Mouse (Mus musculus) liver, embryonic 16.5 days (tissue): ENCODE measurements around the gene Gpx3. TPM values are rescaled to one million over a fixed set of nuclear protein-coding genes. Genes with fewer than 3 reads are reported as not detected.
"Not testable (repeated sequence)": the region's sequence is repeated elsewhere in the genome, so short reads cannot be mapped to it uniquely, and the experiment has no call there.

Source experiments
- ATAC-seq: fragments of 200-750 bp; cut with Nextera tagmentation; 2 replicates; pipeline ENCODE4 v1.8.0; 2017; ENCODE audit warnings: low read depth, mild to moderate bottlenecking, moderate number of reproducible peaks, moderate library complexity
- H3K27ac ChIP-seq: fragments of 300-500 bp; sonication (generic); 2 replicates; pipeline ENCODE4 v1.5.1; 2014; ENCODE audit warnings: mild to moderate bottlenecking, low read length
- H3K27me3 ChIP-seq: fragments of 300-500 bp; sonication (generic); 2 replicates; pipeline ENCODE4 v1.6.1; 2014; ENCODE audit warnings: low read depth, low read length, mixed read lengths; ENCODE audit not compliant: control insufficient read depth, insufficient read depth
- H3K36me3 ChIP-seq: fragments of 300-500 bp; sonication (generic); 2 replicates; pipeline ENCODE4 v1.6.1; 2014; ENCODE audit warnings: mild to moderate bottlenecking; ENCODE audit not compliant: control insufficient read depth, insufficient read depth
- H3K4me1 ChIP-seq: fragments of 300-500 bp; sonication (generic); 2 replicates; pipeline ENCODE4 v1.6.1; 2014; ENCODE audit warnings: low read depth, low read length, mixed read lengths; ENCODE audit not compliant: control insufficient read depth
- H3K4me2 ChIP-seq: fragments of 300-500 bp; sonication (generic); 2 replicates; pipeline ENCODE4 v1.6.1; 2014; ENCODE audit warnings: low read depth, low read length, mixed read lengths
- H3K4me3 ChIP-seq: fragments of 300-500 bp; sonication (generic); 2 replicates; pipeline ENCODE4 v1.5.1; 2014; ENCODE audit warnings: low read depth, mild to moderate bottlenecking, low read length
- H3K9ac ChIP-seq: fragments of 300-500 bp; sonication (generic); 2 replicates; pipeline ENCODE4 v1.6.1; 2014; ENCODE audit warnings: low read depth, low read length
- H3K9me3 ChIP-seq: fragments of 300-500 bp; sonication (generic); replicated peaks from 2 replicates; pipeline ENCODE4 v1.6.1; 2016; ENCODE audit warnings: low read length; ENCODE audit not compliant: control insufficient read depth
- WGBS: fragments of 180-500 bp; shearing (Covaris S2); extraction: QIAGEN DNeasy Blood & Tissue Kit; methylation state at CpG from one replicate; pipeline ENCODE4 v1.1.7; 2014; ENCODE audit not compliant: insufficient replicate concordance; 5-methylcytosine and 5-hydroxymethylcytosine counted together
- polyA plus RNA-seq: library from polyadenylated mRNA; unstranded; fragments of >200 nt; fragmentation: Nextera tagmentation; extraction: Ambion mirVana; gene quantifications from 2 replicates; pipeline ENCODE4 v1.2.1, GENCODE M21; 2015

Gene Gpx3
- polyA plus RNA-seq, 1 experiment from 2014 or later = 45.2 TPM

GRCm38 (mm10) chr11:54955400-54955734 lies 53.1 kb downstream of the Gpx3 start:
- Histone ChIP-seq H3K4me3 (peak overlapping the region; percentile 87), H3K9ac (peak overlapping the region; percentile 92), H3K27ac (peak overlapping the region; percentile 91; the same call in 1 of the 2 replicates), H3K4me2 (peak overlapping the region; percentile 66), H3K4me1 (peaks cover 17% of the 10 kb centered on the region)
- H3K36me3 ChIP-seq, ATAC-seq, H3K9me3 ChIP-seq, H3K27me3 ChIP-seq: not testable (repeated sequence)
- 32% methylated on average over 10 of the region's 10 CpGs for WGBS

GRCm38 (mm10) chr11:54955735-54956480 lies 53.7 kb downstream of the Gpx3 start:
- peak overlapping the region; percentile 92 for H3K9ac ChIP-seq
- H3K36me3 ChIP-seq = no peaks in the 10 kb centered on the region
- H3K4me1 ChIP-seq = peaks cover 17% of the 10 kb centered on the region
- ATAC-seq = peak; percentile 98
- H3K4me3 ChIP-seq = peak overlapping the region; percentile 87
- under 1% methylated on average over 59 of the region's 59 CpGs for WGBS
- no peaks in the 10 kb centered on the region for H3K9me3 ChIP-seq
- peak overlapping the region; percentile 91 for H3K27ac ChIP-seq
- peak overlapping the region; percentile 66 for H3K4me2 ChIP-seq
- H3K27me3 ChIP-seq = no peaks in the 10 kb centered on the region

- H3K27me3 ChIP-seq = no peaks in the 10 kb centered on the region
- no peaks in the 10 kb centered on the region for H3K36me3 ChIP-seq
- no peak overlapping the region for H3K4me3 ChIP-seq
- ATAC-seq = no peak
- no peak overlapping the region for H3K9ac ChIP-seq
- no peaks in the 10 kb centered on the region for H3K9me3 ChIP-seq
- no peak overlapping the region for H3K27ac ChIP-seq
- WGBS = 31% methylated on average over 7 of the region's 7 CpGs
- peaks cover 17% of the 10 kb centered on the region for H3K4me1 ChIP-seq
- no peak overlapping the region for H3K4me2 ChIP-seq
Observed at GRCm38 (mm10) chr11:54956912-54957311, 54.7 kb downstream of the Gpx3 start.

GRCm38 (mm10) chr11:54957708-54958107 lies 55.5 kb downstream of the Gpx3 start:
- not testable (repeated sequence) for H3K4me3 ChIP-seq, H3K9ac ChIP-seq, ATAC-seq, H3K27ac ChIP-seq, H3K36me3 ChIP-seq, H3K9me3 ChIP-seq, H3K4me2 ChIP-seq, H3K27me3 ChIP-seq
- 70% methylated on average over 3 of the region's 3 CpGs for WGBS
- peaks cover 15% of the 10 kb centered on the region for H3K4me1 ChIP-seq

- Histone ChIP-seq H3K4me2 (no peak overlapping the region), H3K36me3 (no peaks in the 10 kb centered on the region), H3K4me3 (no peak overlapping the region), H3K27ac (no peak overlapping the region), H3K9ac (no peak overlapping the region), H3K4me1 (peaks cover 13% of the 10 kb centered on the region), H3K27me3 (no peaks in the 10 kb centered on the region), H3K9me3 (no peaks in the 10 kb centered on the region)
- ATAC-seq = no peak
- 8% methylated on average over 3 of the region's 3 CpGs for WGBS
Observed at GRCm38 (mm10) chr11:54958571-54959073, 56.4 kb downstream of the Gpx3 start.

Other genes starting within 250 kb of the Gpx3 start
- 17.2 and 19.1 TPM in 2 replicates for gene Cdc42se2, start 114.8 kb upstream of the Gpx3 start, polyA plus RNA-seq
- 3.2 and 3.8 TPM in 2 replicates for gene Lyrm7, start 41.5 kb upstream of the Gpx3 start, polyA plus RNA-seq
- 358 and 381 TPM in 2 replicates for gene Hint1, start 36.1 kb upstream of the Gpx3 start, polyA plus RNA-seq
- 5.2 and 6.5 TPM in 2 replicates for gene Tnip1, start 60.5 kb downstream of the Gpx3 start, polyA plus RNA-seq
- 56.9 and 66.1 TPM in 2 replicates for gene Anxa6, start 131.0 kb downstream of the Gpx3 start, polyA plus RNA-seq
- 1.3 TPM in 2 replicates for gene Ccdc69, start 175.7 kb downstream of the Gpx3 start, polyA plus RNA-seq
- gene Gm2a, start 195.7 kb downstream of the Gpx3 start, polyA plus RNA-seq = 27.4 and 32.6 TPM in 2 replicates
- gene Slc36a3, start 249.3 kb downstream of the Gpx3 start, polyA plus RNA-seq = not detected in 2 replicates